Mouse (Mus musculus) erythroid progenitor cell, adult 5-6 weeks (primary cell): ENCODE results near the gene Olfr90. TPM values are rescaled to one million over a fixed set of nuclear protein-coding genes. Genes with fewer than 3 reads are reported as not detected.
"Not testable (repeated sequence)": the region's sequence is repeated elsewhere in the genome, so short reads cannot be mapped to it uniquely, and the experiment has no call there.

ENCODE experiments used
- ATAC-seq: replicated peaks from 2 replicates; pipeline ENCODE4 v1.8.0; 2016; ENCODE audit warnings: moderate number of reproducible peaks, mild to moderate bottlenecking, moderate TSS enrichment, inconsistent platforms; ENCODE audit not compliant: poor library complexity, low FRiP score, severe bottlenecking
- total RNA-seq, 2 experiments: library from RNA; stranded (forward) in 1 of 2; stranded (reverse) in 1 of 2; fragments of 150-400 nt in 1 of 2; fragments of 186-747, 209-891 nt in 1 of 2; gene quantifications; 2 replicates each; pipeline versions ENCODE4 v1.2.3 to v1.2.4; 2015 to 2017; ENCODE audit warnings: low replicate concordance in 2 of 2

Gene Olfr90
- total RNA-seq (2015; ENCODE audit: low replicate concordance) (not detected in 2 replicates), total RNA-seq (2017; ENCODE audit: low replicate concordance) (not detected in 2 replicates)

DNA sequence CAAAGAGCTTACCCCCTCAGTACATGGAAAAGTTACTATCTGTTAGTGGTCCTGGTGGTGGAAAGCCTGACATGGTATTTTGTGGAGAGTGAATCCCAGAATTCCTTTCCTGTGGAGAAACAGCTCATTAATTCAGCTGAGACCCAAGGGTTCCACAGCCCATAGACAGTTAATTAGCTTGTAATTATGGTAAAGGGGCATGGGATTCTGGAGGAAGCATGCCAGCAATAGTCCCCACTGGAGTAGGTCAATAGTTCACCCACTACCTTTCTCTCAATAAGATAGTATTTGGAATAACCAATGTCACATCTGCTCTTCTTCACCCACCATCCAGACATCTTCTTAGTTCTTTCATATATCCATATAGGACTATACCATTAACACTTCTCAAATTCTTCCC lies at the start of gene Olfr90:
Gene Olfr90 (minus strand): TSS at position 101 of the 400 bp plus-strand sequence.
- no peak for ATAC-seq

DNA sequence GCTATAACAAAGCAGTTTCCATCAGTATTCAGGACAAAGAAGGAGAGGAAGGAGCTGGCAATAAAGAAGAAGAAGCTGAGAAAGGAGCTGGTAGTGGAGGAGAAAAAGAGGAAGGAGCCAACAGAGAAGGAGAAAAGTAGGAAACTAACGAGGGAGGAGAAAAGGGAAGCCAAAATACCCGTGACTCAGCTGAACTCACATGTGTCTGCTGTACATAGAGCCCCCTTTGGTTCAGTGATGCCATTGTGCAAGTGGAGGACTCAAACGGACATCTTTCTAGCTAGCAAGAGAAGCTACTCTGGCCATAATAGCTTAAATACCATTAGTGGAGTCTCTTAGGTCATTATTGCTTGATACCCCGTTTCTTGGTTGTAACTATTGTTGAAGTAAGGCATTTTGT lies 43.1 kb upstream of the Olfr90 start:
- not testable (repeated sequence) for ATAC-seq

DNA sequence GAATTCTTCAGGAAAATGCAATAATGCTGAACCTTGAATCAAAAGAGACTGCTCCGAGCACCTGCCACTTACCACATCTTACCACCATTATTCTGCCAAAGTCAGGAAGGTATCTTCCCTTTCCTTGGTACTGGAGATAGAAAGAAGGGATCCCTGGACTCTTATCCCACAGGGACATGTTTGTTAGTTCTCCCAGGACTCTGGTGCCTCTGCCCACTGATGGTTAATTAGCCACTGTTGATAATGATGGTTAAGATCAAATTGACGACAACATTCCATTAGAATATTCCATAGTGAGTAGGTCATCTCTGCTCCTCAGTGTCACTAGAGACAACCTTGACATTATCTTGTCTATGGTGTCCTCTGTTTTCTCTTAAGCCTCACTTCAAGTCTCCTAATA lies 31.7 kb upstream of the Olfr90 start, which contains the start of gene Olfr92:
Gene Olfr92 (minus strand): TSS at position 101 of the 400 bp plus-strand sequence.
- no peak for ATAC-seq

DNA sequence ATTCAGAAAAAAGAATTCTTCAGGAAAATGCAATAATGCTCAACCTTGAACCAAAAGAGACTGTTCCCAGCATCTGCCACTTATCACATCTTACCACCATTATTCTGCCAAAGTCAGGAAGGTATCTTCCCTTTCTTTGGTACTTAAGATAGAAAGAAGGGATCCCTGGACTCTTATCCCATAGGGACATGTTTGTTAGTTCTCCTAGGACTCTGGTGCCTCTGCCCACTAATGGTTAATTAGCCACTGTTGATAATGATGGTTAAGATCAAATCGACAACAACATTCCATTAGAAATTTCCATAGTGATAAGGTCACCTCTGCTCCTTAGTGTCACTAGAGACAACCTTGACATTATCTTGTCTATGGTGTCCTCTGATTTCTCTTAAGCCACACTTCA lies 9.9 kb upstream of the Olfr90 start, which contains the start of gene Olfr91:
Gene Olfr91 (minus strand): TSS at position 101 of the 400 bp plus-strand sequence.
- ATAC-seq = no peak

DNA sequence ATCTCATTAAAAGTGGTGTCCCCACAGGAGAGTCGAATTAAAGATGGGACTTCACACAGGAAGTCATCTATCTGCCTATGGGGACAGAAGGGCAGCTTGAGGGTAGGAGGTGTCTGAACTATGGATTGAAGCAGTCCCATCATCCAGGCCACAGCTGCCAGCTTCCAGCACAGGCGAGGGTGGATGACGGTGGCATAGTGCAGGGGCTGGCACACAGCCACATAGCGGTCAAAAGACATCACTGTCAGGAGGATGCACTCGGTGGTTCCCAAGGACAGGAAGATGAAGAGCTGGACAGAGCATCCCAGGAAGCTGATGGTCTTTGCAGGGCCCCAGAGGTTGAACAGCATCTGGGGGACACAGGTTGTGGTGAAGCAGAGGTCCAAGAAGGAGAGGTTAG lies 5.0 kb upstream of the Olfr90 start:
- no peak for ATAC-seq

DNA sequence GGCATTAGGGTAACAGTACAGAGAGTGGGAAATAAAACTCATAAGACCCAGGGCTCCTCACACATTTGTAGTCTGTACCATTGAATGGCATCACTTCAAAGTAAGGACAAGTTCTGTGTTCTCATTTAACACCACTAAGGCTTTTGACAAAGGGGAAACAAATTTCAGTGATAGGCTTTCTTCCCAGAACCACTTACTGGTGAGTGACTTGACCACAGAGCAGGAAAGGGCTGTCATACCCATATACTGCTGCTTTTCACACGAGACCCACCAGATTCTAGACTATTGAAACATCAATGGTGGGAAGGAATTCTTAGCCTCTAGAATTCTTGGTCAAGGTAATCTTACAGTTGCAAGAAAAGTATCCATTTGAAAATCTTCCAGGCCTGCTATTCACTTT lies 3.9 kb upstream of the Olfr90 start:
- no peak for ATAC-seq

DNA sequence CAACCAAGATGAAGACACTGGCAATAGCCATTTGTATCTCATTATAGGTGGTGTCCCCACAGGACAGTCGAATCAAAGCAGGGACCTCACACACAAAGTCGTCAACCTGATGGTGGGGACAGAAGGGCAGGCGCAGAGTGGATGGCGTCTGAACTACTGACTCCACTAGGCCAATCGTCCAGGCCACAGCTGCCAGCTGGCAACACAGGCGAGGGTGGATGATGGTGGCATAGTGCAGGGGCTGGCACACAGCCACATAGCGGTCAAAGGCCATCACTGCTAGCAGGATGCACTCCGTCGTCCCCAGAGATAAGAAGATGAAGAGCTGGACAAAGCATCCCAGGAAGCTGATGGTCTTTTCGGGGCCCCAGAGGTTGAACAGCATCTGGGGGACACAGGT lies 2.8 kb downstream of the Olfr90 start:
- no peak for ATAC-seq

DNA sequence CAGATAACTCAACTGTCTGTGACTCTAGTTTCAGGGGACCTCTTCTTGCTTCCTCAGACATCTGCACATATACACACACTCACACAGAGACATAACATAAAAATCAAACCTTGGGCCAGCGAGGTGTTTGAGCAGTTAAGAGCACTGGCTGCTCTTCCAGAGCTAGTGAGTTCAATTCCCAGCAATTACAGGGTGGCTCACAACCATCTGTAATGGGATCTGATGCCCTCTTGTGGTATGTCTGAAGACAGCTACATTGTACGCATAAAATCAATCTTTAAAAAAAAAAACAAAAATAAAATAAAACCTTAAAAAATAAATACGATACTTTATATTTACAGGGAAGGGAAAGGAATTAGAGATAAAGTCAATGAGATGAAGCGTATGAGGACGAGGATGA lies 3.7 kb downstream of the Olfr90 start:
- no peak for ATAC-seq

DNA sequence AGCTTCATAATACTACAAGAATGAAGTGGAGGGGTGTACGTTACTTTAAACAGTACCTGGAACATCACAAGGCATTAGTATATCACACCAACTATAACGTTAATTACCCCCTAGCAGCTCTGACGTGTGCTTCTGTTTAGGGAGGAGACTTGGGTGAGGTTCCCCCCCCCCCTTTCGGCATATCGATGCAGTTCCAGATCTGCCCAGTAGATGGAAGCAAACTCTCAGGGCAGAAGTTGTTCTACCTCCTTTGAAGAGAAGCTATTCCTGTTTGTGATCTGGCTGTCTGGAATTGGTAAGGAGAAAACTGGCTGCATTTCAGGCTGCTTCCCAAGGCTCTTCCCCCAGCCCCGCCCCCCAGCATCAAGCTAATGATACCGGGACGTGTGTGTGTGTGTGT lies 5.0 kb downstream of the Olfr90 start:
- no peak for ATAC-seq

DNA sequence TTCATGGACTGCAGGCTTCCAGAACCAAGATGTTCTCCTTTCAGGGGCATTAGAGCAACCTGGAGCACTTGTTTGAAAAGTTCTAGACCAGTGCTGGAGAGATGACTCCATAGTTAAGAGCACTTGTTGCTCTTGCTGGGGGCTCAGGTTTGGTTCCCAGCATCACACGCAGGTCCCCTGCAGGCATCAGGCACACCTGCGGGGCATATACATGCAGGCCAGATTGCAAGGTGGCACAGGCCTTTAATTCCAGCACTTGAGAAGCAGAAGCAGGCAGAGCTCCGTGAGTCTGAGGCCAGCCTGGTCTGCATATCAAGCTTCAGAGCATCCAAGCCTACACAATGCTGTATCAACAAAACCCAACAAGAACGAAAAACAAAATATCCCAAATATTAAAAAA lies 6.6 kb downstream of the Olfr90 start:
- no peak for ATAC-seq

DNA sequence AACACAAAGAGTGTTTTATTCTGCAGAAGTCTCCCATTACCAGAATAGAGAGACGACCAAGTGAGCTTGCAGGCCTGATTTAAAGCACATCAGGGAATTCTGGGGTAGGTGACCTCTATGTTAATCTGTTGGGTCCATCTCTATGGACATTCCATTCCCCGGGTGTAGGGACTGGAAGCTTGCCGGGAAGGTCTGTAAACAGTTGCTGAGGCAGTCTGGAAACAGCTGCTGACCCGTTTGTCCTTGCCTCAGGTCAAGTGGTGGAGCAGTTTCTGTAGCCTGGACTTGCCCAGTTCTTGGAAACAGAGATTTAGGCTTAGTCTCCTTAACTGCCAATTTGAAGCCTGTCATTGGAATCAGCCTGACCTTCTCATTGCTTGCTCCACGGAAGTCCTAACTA lies 8.2 kb downstream of the Olfr90 start:
- ATAC-seq = no peak

DNA sequence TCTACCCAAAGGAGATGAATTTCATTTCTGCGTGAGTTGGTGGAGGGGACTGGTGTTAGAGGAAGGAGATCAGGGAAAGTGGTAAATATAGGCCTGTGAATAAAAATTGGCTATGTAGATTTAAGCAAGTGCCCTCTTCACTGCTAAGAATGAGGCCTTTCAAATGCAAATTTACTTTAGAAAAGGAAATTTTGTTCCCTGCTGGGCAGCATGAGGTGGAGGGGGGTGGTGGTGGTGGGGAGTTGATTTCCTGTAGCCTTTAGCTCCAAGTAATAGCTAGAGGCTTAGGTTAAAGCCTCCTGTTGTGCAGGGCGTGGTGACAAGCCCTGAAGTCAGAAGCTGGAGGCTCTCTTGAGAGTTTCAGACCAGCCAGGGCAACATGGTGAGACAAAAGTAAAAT lies 9.3 kb downstream of the Olfr90 start:
- ATAC-seq = no peak

DNA sequence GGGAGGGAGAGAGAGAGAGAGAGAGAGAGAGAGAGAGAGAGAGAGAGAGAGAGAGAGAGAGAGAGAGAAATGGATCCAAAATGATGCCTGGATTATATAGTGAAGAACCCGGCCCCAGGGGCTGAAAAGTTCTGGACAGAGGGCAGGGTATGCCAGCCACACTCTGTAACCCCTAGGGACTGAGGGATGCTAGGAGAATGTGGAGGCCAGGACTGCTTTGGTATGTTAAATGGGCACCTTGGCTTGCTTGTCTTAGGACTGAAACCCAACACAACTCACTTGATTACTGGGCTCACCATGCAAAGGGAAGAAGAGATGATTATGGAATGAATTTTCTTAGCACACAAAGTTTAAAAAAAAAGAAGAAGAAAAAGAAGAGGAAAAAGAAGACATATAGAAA lies 10.1 kb downstream of the Olfr90 start:
- ATAC-seq = no peak

DNA sequence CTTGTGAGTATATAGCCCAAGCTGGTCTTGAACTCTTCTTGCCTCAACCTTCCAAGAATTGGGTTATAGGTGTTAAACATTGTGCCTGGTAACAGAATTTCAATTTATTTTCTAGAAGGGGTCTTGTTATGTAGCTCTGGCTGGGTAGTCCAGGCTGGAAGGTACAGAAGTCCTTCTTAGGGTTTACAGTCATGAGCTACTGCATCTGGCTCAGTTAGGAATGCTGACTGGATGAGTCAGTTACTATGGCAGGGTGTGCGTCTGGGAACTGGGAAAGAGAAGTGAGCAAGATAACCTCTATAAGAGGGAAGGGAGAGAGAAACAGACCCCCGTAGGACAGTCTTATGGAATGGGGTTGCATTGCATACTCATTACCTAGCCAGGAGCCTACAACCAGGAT lies 12.5 kb downstream of the Olfr90 start:
- ATAC-seq = no peak

DNA sequence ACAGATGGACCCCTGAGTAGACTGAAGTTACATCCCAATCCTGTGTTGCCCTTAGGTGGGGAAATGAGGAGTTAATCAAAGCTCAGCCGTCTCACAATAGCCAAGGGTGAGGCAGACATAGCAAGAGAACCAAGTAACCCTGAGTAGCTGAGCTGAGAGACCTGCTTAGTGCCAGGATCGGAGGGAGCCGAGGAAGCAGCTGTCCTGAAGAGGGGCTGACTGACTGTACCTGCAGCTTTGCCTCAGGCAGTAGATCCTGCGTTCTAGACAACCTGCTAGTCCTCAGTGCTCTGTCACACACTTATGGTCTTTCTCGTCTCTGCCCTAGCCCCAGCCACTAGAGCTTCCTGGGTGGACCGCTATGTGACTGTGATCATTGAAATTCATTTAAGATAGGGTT lies 13.1 kb downstream of the Olfr90 start:
- no peak for ATAC-seq

DNA sequence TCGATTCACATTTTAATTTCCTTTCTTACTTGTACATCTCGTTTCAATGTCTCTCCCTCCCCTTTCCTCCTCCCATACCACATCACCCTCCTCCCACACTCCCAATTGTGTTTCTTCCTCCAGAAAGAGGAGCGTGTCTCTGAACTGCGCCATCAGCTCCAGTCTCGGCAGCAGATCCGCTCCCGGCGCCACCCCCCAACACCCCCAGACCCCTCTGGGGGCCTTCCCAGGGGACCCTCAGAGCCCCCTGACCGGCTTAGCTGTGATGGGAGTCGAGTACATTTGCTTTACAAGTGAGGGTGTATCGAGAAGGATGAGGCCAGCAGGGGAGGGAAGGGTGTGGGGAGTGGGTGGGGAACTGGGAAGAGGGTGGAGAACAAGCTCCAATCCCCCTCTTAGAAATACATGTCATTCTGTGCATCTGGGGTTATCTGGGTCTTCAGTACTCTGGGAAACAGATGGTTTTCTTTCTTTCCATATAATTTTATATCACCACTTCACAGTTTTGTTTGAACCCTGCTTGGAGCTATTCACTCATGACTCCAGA lies 15.5 kb downstream of the Olfr90 start:
- no peak for ATAC-seq

DNA sequence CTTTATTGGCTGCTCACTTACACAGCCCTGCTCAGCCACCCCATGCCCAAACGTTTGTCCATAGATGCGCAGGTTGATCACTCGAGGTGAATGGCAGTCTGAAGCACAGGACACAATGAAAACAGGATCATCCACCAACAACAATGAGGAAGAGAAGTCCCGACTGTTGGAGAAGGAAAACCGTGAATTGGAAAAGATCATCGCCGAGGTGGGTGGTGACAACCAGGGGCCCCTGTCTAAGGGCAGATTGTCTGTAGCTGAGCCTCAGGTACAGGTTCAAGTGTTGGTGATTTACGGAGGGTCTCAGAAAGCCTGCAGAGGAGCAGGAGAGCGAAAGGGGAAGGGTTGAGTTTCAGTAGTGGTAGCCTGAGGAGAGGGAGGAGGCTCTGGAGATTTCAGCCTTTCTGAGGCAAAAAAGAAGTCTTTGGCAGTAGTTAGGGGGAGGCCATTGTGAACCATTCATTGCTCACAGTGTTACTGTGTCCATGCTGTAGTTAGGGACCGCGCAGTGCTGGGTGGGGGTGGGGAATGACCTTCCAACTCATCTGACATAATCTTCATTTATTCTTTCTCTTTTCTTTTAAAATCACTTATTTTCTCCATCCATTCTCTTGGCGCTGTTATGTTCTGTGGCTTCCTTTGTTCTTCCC lies 16.1 kb downstream of the Olfr90 start:
- ATAC-seq = no peak

DNA sequence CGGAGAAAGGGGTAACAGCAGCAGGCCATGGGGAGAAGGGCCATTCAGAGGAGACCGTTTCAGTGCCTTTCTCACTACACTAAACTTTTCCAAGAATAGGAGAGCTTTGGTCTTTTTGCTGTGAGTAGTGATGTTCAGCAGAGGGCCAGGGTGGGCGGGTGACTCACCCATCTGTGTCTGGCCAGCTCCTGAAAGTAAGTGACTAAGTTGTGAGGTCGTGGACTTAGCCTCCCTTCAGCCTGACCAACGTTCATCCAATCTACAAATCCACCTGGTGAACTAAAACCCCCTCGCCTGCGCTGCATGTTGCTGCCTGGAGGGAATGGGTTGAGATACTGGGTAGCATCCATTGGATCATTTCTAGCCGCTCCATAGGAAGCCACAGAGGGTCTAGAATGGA lies 18.2 kb downstream of the Olfr90 start:
- ATAC-seq = no peak

DNA sequence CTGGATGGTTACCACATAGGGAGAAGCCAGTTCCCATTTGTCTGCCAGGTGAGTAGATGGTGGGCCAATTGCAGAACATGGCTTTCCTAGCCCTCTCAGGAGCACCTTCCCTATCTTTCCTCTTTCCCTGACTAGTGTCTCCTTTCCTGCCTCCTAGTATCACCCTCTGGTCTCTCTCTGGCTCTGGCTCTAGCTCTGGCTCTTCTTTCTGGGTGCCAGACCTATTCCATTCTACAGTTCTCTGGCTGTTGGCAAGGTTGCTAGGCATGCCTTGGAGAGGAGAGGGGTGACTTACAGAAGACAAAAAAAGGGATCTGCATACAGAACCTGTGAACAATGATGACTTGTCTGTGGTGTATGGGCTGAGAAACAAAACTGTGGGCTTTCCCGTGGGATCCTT lies 20.4 kb downstream of the Olfr90 start:
- ATAC-seq = no peak

DNA sequence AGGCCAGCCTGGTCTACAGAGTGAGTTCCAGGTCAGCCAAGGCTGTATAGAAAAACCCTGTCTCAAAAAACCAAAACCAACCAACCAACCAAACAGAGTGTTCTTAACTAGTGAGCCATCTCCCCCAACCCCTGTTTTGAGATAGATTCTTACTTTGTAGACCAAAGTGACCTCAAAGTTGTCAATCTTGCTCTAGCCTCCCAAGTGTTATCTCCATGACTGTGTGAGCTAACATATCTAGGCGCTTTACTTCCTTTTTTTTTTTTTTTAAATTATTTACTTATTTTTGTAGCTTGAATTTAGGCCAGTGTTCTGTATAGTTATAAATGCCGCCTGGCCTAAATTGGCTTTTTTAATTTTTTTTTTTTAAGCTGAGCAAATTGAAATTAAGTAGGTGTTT lies 22.3 kb downstream of the Olfr90 start:
- no peak for ATAC-seq

DNA sequence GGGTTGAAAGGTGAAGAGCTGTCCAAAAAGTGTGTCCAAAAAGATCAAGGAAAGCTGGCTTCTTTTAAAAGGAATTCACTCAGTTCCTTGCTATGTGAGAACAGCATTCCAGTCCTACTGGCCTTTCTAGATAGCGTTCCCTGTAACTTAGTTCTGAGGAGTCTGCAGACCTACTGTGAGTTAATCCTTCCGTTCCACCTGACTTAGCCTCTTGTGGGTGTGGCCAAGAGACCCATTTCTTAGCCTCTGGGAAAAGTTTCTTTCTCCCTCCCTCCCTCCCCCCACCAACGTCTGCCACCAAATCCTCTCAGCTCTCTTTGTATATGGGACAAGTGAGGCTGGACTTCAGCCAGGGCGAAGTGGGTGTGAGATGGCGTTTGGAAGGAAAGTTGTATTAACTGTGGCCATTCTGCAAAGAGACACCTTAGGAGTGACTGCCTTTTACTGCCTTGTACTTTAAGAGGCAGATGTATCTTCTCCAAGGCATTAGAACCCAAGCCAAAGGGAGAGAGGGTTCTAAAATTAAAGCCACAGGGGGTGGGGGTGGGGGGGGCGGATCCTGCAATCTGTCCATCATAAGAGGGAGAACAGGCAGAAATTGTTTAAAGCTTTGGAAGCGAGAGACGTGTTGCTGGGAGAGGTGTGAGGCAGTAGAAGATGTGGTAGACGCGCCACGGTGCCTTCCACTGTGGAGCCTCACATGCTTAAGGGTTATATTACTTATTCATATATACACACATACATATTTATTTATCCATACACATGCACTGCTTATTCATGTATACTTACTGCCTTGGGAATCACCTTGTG lies 24.4 kb downstream of the Olfr90 start:
- no peak for ATAC-seq
